Comparison of ENCODE assay signal across 8 mouse cellular contexts in the genomic region with DNA sequence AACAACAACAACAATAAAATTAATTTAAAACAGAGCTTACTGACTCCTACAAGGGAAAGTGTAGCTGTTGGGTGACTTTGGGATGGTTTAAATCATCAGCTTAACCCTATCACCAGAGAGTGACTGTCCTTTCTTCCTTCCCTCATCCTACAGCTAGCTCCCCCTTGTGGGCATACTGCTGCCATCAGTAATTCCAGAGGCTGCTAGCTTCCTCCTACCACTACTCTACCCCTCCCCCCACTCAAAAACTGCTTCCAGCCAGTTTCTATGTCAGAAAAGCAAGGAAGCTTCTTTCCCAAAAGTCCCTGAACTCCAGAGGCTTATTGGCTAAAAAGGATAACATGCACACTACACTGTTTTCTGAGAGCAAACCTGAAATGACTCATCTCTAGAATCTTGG.
DNase-seq lines count a peak whose midpoint lies in the region; ATAC-seq and TF ChIP-seq lines count a peak whose summit lies in the region.

No protein-coding gene starts in this region.

- H3K27ac ChIP-seq in heart, adult 2 months = no peak overlapping the region
- H3K27ac ChIP-seq in heart, embryonic 11.5 days (ENCODE audit: low read depth, low read length) = no peak overlapping the region
- no peak overlapping the region for H3K27ac ChIP-seq in embryonic facial prominence, embryonic 10.5 days (replicated peaks)

- ATAC-seq in heart, embryonic 11.5 days (replicated peaks; ENCODE audit: insufficient number of reproducible peaks, low FRiP score, low TSS enrichment) = no peak

- TF ChIP-seq POLR2A in heart, adult 2 months (IDR thresholded peaks at IDR 0.05; ENCODE audit: insufficient read depth, low read depth, low read length) = no peak

- peak; percentile 65 for TF ChIP-seq CTCF in heart, adult 2 months (IDR thresholded peaks at IDR 0.05)

- no peak for TF ChIP-seq EP300 in heart, adult 2 months (IDR thresholded peaks at IDR 0.05; ENCODE audit: insufficient read depth, low read depth, low read length)

- H3K4me1 ChIP-seq in heart, adult 2 months (ENCODE audit: control insufficient read depth, insufficient read depth, low read length) = no peaks in the 10 kb centered on the region; the same call in none of the 2 replicates
- no peaks in the 10 kb centered on the region for H3K4me1 ChIP-seq in heart, embryonic 11.5 days (ENCODE audit: control insufficient read depth, insufficient read depth, low read length)
- H3K4me1 ChIP-seq in embryonic facial prominence, embryonic 10.5 days = no peaks in the 10 kb centered on the region

- no peak overlapping the region for H3K4me2 ChIP-seq in heart, embryonic 11.5 days

- no peaks in the 10 kb centered on the region for H3K79me2 ChIP-seq in heart, adult 2 months (replicated peaks; ENCODE audit: control insufficient read depth, insufficient read depth, low read length)

- H3K4me3 ChIP-seq in heart, adult 2 months = no peak overlapping the region
- no peak overlapping the region for H3K4me3 ChIP-seq in heart, embryonic 11.5 days (ENCODE audit: low read depth, low read length)
- no peak overlapping the region for H3K4me3 ChIP-seq in embryonic facial prominence, embryonic 10.5 days

- no peaks in the 10 kb centered on the region for H3K9me3 ChIP-seq in heart, embryonic 11.5 days (replicated peaks; ENCODE audit: control insufficient read depth, low read length)
- H3K9me3 ChIP-seq in embryonic facial prominence, embryonic 10.5 days = no peaks in the 10 kb centered on the region

- intact Hi-C loops in heart, adult 2 months (cut with DNase I) = loop anchor here (5.0 kb wide), 1 partner anchor 79 kb away; the partner anchor contains the start of gene Mamld1

- no peaks in the 10 kb centered on the region for H3K27me3 ChIP-seq in heart, adult 2 months (ENCODE audit: control insufficient read depth, insufficient read depth, low read length)
- H3K27me3 ChIP-seq in heart, embryonic 11.5 days (ENCODE audit: control insufficient read depth, insufficient read depth, low read length) = no peaks in the 10 kb centered on the region
- H3K27me3 ChIP-seq in embryonic facial prominence, embryonic 10.5 days (replicated peaks; ENCODE audit: low read depth, poor library complexity, severe bottlenecking) = no peaks in the 10 kb centered on the region

- DNase-seq in heart, adult 2 months = no peak
- peak; percentile 45 for DNase-seq in testis, postnatal 10 days (ENCODE audit: low spot score)
- no peak for DNase-seq in testis, postnatal 14 days (ENCODE audit: low spot score)
- peak; percentile 10 for DNase-seq in embryonic facial prominence, embryonic 10.5 days (ENCODE audit: low spot score)
- DNase-seq in retina, postnatal 1 day = peak; percentile 33
- no peak for DNase-seq in right cerebral cortex, postnatal 36 days (ENCODE audit: low spot score in 2 of 2)
- DNase-seq in thymus, postnatal 25 days = no peak

- H3K36me3 ChIP-seq in heart, adult 2 months (ENCODE audit: control insufficient read depth, insufficient read depth, low read length) = no peaks in the 10 kb centered on the region
- no peaks in the 10 kb centered on the region for H3K36me3 ChIP-seq in heart, embryonic 11.5 days (ENCODE audit: control insufficient read depth, insufficient read depth, low read length)
- no peaks in the 10 kb centered on the region for H3K36me3 ChIP-seq in embryonic facial prominence, embryonic 10.5 days (replicated peaks)

- H3K9ac ChIP-seq in heart, adult 2 months (ENCODE audit: low read depth, low read length) = no peak overlapping the region
- no peak overlapping the region for H3K9ac ChIP-seq in heart, embryonic 11.5 days (ENCODE audit: low read depth, low read length)

Comparison
In these comparisons a context has a peak if more than half of its experiments do, and no peak if none do; other contexts are left out.
1. DNase-seq: peak in testis, postnatal 10 days (single experiment), embryonic facial prominence, embryonic 10.5 days (single experiment) and retina, postnatal 1 day (single experiment); none in heart, adult 2 months (0 of 2), testis, postnatal 14 days (single experiment), right cerebral cortex, postnatal 36 days (0 of 2) and thymus, postnatal 25 days (single experiment).